Mouse (Mus musculus): ENCODE measurements at regions not wholly inside any gene's neighbourhood (a gene's known extent, or its start where the extent isn't known, plus 50 kb on each side); places are given as distances from the start of the nearest gene placed in this dataset.
A peak's percentile ranks its signal among the peaks of the same experiment; 100 is the strongest.

GRCm38 (mm10) chr9:113305761-113306160, 402.3 kb downstream of the Pdcd6ip start:
- DNase-seq (ENCODE audit: low read depth, low spot score): no peak

- no peak for DNase-seq (ENCODE audit: low read depth, low spot score)
Observed at GRCm38 (mm10) chr9:113302429-113302828, 405.6 kb downstream of the Pdcd6ip start.

- peak; percentile 37 for DNase-seq (ENCODE audit: low read depth, low spot score)
Observed at GRCm38 (mm10) chr9:113300846-113301245, 407.2 kb downstream of the Pdcd6ip start.

- DNase-seq (ENCODE audit: low read depth, low spot score): no peak
Observed at GRCm38 (mm10) chr9:113299900-113300299, 408.2 kb downstream of the Pdcd6ip start.

GRCm38 (mm10) chr9:113295850-113296467, 412.1 kb downstream of the Pdcd6ip start:
- no peak for DNase-seq (ENCODE audit: low read depth, low spot score)

GRCm38 (mm10) chr9:113287397-113287796, 420.7 kb downstream of the Pdcd6ip start:
- no peak for DNase-seq (ENCODE audit: low read depth, low spot score)

- DNase-seq (ENCODE audit: low read depth, low spot score): no peak
Observed at GRCm38 (mm10) chr9:113283244-113283643, 424.8 kb downstream of the Pdcd6ip start.

GRCm38 (mm10) chr9:113270595-113270994, 437.5 kb downstream of the Pdcd6ip start:
- DNase-seq (ENCODE audit: low read depth, low spot score): no peak

GRCm38 (mm10) chr9:113267696-113268095, 440.4 kb downstream of the Pdcd6ip start:
- no peak for DNase-seq (ENCODE audit: low read depth, low spot score)

GRCm38 (mm10) chr9:113263636-113264035, 444.4 kb downstream of the Pdcd6ip start:
- no peak for DNase-seq (ENCODE audit: low read depth, low spot score)

- no peak for DNase-seq (ENCODE audit: low read depth, low spot score)
Observed at GRCm38 (mm10) chr9:113260296-113260695, 447.8 kb downstream of the Pdcd6ip start.

- DNase-seq (ENCODE audit: low read depth, low spot score): no peak
Observed at GRCm38 (mm10) chr9:113258556-113258955, 449.5 kb downstream of the Pdcd6ip start.

GRCm38 (mm10) chr9:113248703-113249274, 459.3 kb downstream of the Pdcd6ip start:
- peak; percentile 21 for DNase-seq (ENCODE audit: low read depth, low spot score)

- DNase-seq (ENCODE audit: low read depth, low spot score): no peak
Observed at GRCm38 (mm10) chr9:113247950-113248349, 460.1 kb downstream of the Pdcd6ip start.

- DNase-seq (ENCODE audit: low read depth, low spot score): no peak
Observed at GRCm38 (mm10) chr9:113243870-113244269, 464.2 kb downstream of the Pdcd6ip start.

GRCm38 (mm10) chr9:113233370-113233769, 474.7 kb downstream of the Pdcd6ip start:
- DNase-seq (ENCODE audit: low read depth, low spot score): no peak

GRCm38 (mm10) chr9:113229391-113229790, 478.7 kb downstream of the Pdcd6ip start:
- DNase-seq (ENCODE audit: low read depth, low spot score): no peak

- no peak for DNase-seq (ENCODE audit: low read depth, low spot score)
Observed at GRCm38 (mm10) chr9:113213930-113214329, 494.1 kb downstream of the Pdcd6ip start.

- no peak for DNase-seq (ENCODE audit: low read depth, low spot score)
Observed at GRCm38 (mm10) chr9:113212389-113212788, 495.7 kb downstream of the Pdcd6ip start.

GRCm38 (mm10) chr9:113208181-113208580, 499.9 kb downstream of the Pdcd6ip start:
- no peak for DNase-seq (ENCODE audit: low read depth, low spot score)

GRCm38 (mm10) chr9:113199241-113199640, 508.8 kb downstream of the Pdcd6ip start:
- no peak for DNase-seq (ENCODE audit: low read depth, low spot score)

GRCm38 (mm10) chr9:113195556-113195955, 512.5 kb downstream of the Pdcd6ip start:
- DNase-seq (ENCODE audit: low read depth, low spot score): no peak

GRCm38 (mm10) chr9:113192773-113193172, 515.3 kb downstream of the Pdcd6ip start:
- DNase-seq (ENCODE audit: low read depth, low spot score): no peak

- no peak for DNase-seq (ENCODE audit: low read depth, low spot score)
Observed at GRCm38 (mm10) chr9:113191163-113191562, 516.9 kb downstream of the Pdcd6ip start.

Measured in forelimb bud, embryonic 11.5 days (tissue).